Mouse (Mus musculus): ENCODE data around the gene Dph3. TPM values are rescaled to one million over a fixed set of nuclear protein-coding genes. Genes with fewer than 3 reads are reported as not detected.

The Dph3 gene
- polyA plus RNA-seq, 1 experiment from 2014 or later, result 95.7 TPM

GRCm38 (mm10) chr14:32056675-32057074 is 28.9 kb downstream of the Dph3 start:
- no peaks in the 10 kb centered on the region for H3K27me3 ChIP-seq (ENCODE audit: control insufficient read depth, insufficient read depth, low read length)
- DNase-seq (ENCODE audit: low spot score), result peak; percentile 19

GRCm38 (mm10) chr14:32055781-32056180 is 29.7 kb downstream of the Dph3 start:
- Histone ChIP-seq H3K27ac (replicated peaks; ENCODE audit: low read depth, low read length) (no peak overlapping the region), H3K9ac (replicated peaks; ENCODE audit: low read length) (no peak overlapping the region), H3K27me3 (ENCODE audit: control insufficient read depth, insufficient read depth, low read length) (no peaks in the 10 kb centered on the region), H3K4me3 (ENCODE audit: low read depth, low read length) (no peak overlapping the region), H3K4me2 (ENCODE audit: low read depth, low read length) (no peak overlapping the region), H3K4me1 (ENCODE audit: control insufficient read depth, insufficient read depth, low read length) (no peaks in the 10 kb centered on the region), H3K9me3 (replicated peaks; ENCODE audit: control insufficient read depth, low read length) (no peaks in the 10 kb centered on the region), H3K36me3 (replicated peaks; ENCODE audit: control insufficient read depth, insufficient read depth, low read depth, low read length) (no peaks in the 10 kb centered on the region)
- DNase-seq (ENCODE audit: low spot score), result no peak
- WGBS, result 72% methylated on average over 8 of the region's 8 CpGs
- ATAC-seq (replicated peaks; ENCODE audit: insufficient number of reproducible peaks, low FRiP score, low TSS enrichment, low read depth), result no peak

More at GRCm38 (mm10) chr14:32056675-32057074, 28.9 kb downstream of the Dph3 start:
- 93% methylated on average over 2 of the region's 2 CpGs for WGBS
- no peaks in the 10 kb centered on the region for H3K36me3 ChIP-seq (replicated peaks; ENCODE audit: control insufficient read depth, insufficient read depth, low read depth, low read length)
- no peak overlapping the region for H3K27ac ChIP-seq (replicated peaks; ENCODE audit: low read depth, low read length)
- H3K9ac ChIP-seq (replicated peaks; ENCODE audit: low read length), result no peak overlapping the region
- H3K4me3 ChIP-seq (ENCODE audit: low read depth, low read length), result no peak overlapping the region
- no peaks in the 10 kb centered on the region for H3K4me1 ChIP-seq (ENCODE audit: control insufficient read depth, insufficient read depth, low read length)
- no peaks in the 10 kb centered on the region for H3K9me3 ChIP-seq (replicated peaks; ENCODE audit: control insufficient read depth, low read length)
- H3K4me2 ChIP-seq (ENCODE audit: low read depth, low read length), result no peak overlapping the region
- ATAC-seq (replicated peaks; ENCODE audit: insufficient number of reproducible peaks, low FRiP score, low TSS enrichment, low read depth), result no peak

- Histone ChIP-seq H3K9ac (replicated peaks; ENCODE audit: low read length) (no peak overlapping the region), H3K4me3 (ENCODE audit: low read depth, low read length) (no peak overlapping the region), H3K4me2 (ENCODE audit: low read depth, low read length) (no peak overlapping the region), H3K4me1 (ENCODE audit: control insufficient read depth, insufficient read depth, low read length) (no peaks in the 10 kb centered on the region), H3K27ac (replicated peaks; ENCODE audit: low read depth, low read length) (no peak overlapping the region), H3K9me3 (replicated peaks; ENCODE audit: control insufficient read depth, low read length) (no peaks in the 10 kb centered on the region), H3K27me3 (ENCODE audit: control insufficient read depth, insufficient read depth, low read length) (no peaks in the 10 kb centered on the region), H3K36me3 (replicated peaks; ENCODE audit: control insufficient read depth, insufficient read depth, low read depth, low read length) (no peaks in the 10 kb centered on the region)
- ATAC-seq (replicated peaks; ENCODE audit: insufficient number of reproducible peaks, low FRiP score, low TSS enrichment, low read depth) (no peak), DNase-seq (ENCODE audit: low spot score) (no peak)
- WGBS, result 64% methylated on average over 10 of the region's 10 CpGs
Measured at GRCm38 (mm10) chr14:32054788-32055187, 30.7 kb downstream of the Dph3 start.

GRCm38 (mm10) chr14:32053895-32054294 is 31.6 kb downstream of the Dph3 start:
- no peak for DNase-seq (ENCODE audit: low spot score)
- Histone ChIP-seq H3K4me2 (ENCODE audit: low read depth, low read length) (no peak overlapping the region), H3K9ac (replicated peaks; ENCODE audit: low read length) (no peak overlapping the region), H3K9me3 (replicated peaks; ENCODE audit: control insufficient read depth, low read length) (no peaks in the 10 kb centered on the region), H3K27ac (replicated peaks; ENCODE audit: low read depth, low read length) (no peak overlapping the region), H3K4me3 (ENCODE audit: low read depth, low read length) (no peak overlapping the region), H3K27me3 (ENCODE audit: control insufficient read depth, insufficient read depth, low read length) (no peaks in the 10 kb centered on the region), H3K4me1 (ENCODE audit: control insufficient read depth, insufficient read depth, low read length) (no peaks in the 10 kb centered on the region), H3K36me3 (replicated peaks; ENCODE audit: control insufficient read depth, insufficient read depth, low read depth, low read length) (no peaks in the 10 kb centered on the region)
- 78% methylated on average over 5 of the region's 5 CpGs for WGBS
- ATAC-seq (replicated peaks; ENCODE audit: insufficient number of reproducible peaks, low FRiP score, low TSS enrichment, low read depth), result no peak

DNA sequence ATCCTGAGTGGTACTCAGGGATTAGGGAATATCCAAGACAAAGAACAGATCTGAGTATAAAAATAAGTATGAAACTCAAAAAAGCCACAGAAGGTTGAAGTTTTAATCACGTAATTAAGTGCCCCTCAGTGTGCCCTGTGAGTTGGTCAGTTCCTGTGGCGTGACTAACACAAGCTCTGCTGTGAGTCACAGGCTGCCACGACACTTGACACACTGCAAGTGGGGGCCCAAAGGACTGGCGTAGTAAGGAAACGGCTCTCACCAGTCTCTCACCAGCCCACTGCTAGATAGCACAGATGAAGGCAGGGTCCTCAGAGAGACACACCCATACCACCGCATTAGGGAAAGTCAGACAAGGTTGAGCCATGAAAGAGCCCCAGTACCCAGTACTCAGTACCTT is 35.4 kb downstream of the Dph3 start:
- Histone ChIP-seq H3K9ac (replicated peaks; ENCODE audit: low read length) (no peak overlapping the region), H3K4me3 (ENCODE audit: low read depth, low read length) (no peak overlapping the region), H3K36me3 (replicated peaks; ENCODE audit: control insufficient read depth, insufficient read depth, low read depth, low read length) (no peaks in the 10 kb centered on the region), H3K27ac (replicated peaks; ENCODE audit: low read depth, low read length) (no peak overlapping the region), H3K4me1 (ENCODE audit: control insufficient read depth, insufficient read depth, low read length) (no peaks in the 10 kb centered on the region), H3K4me2 (ENCODE audit: low read depth, low read length) (no peak overlapping the region), H3K27me3 (ENCODE audit: control insufficient read depth, insufficient read depth, low read length) (no peaks in the 10 kb centered on the region), H3K9me3 (replicated peaks; ENCODE audit: control insufficient read depth, low read length) (no peaks in the 10 kb centered on the region)
- ATAC-seq (replicated peaks; ENCODE audit: insufficient number of reproducible peaks, low FRiP score, low TSS enrichment, low read depth) (no peak), DNase-seq (ENCODE audit: low spot score) (no peak)
- WGBS, result 85% methylated on average over 6 of the region's 6 CpGs

DNA sequence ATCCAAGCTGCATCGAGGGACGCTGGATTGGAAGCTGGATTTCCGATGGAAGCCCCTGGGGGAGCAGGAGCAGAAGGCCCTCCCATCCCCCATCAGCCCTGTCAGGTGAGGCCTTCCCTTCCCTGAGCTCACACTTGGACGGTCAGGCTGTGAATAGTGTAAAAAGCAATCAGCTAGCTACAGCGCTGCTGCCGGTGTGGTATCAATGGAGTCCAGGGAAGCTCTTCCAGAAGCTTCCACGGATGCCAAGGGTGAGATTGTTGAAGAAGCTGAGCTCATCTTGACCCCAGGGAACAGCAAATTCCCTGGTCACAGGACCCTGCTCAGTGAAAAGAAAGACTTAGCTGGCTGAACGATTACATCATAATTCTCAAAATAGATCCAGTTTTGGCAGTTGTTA is 39.2 kb downstream of the Dph3 start:
- 80% methylated on average over 8 of the region's 8 CpGs for WGBS
- ATAC-seq (replicated peaks; ENCODE audit: insufficient number of reproducible peaks, low FRiP score, low TSS enrichment, low read depth), result no peak
- Histone ChIP-seq H3K27me3 (ENCODE audit: control insufficient read depth, insufficient read depth, low read length) (no peaks in the 10 kb centered on the region), H3K9me3 (replicated peaks; ENCODE audit: control insufficient read depth, low read length) (no peaks in the 10 kb centered on the region), H3K4me2 (ENCODE audit: low read depth, low read length) (no peak overlapping the region), H3K27ac (replicated peaks; ENCODE audit: low read depth, low read length) (no peak overlapping the region), H3K36me3 (replicated peaks; ENCODE audit: control insufficient read depth, insufficient read depth, low read depth, low read length) (no peaks in the 10 kb centered on the region), H3K4me1 (ENCODE audit: control insufficient read depth, insufficient read depth, low read length) (no peaks in the 10 kb centered on the region), H3K4me3 (ENCODE audit: low read depth, low read length) (no peak overlapping the region), H3K9ac (replicated peaks; ENCODE audit: low read length) (no peak overlapping the region)
- DNase-seq (ENCODE audit: low spot score), result no peak

DNA sequence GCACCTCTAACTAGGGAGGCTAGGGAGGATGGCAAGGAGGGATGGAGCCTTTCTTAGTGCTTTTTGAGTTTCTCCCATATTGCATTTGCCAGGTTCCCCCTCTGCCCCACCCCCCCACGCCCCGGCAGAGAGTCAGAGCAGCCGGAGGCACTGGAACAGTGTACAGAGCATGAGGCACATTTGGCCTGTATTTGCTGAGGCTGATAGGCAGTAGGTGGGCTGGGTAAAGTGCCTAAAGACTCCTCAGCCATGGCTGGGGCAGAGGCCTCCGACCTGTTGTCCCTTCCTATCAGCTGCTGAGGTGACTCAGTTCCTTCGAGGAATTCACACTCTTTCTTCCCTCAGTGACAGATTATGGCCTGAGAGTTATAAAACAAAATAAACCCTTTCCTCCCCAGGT is 43.4 kb downstream of the Dph3 start:
- Histone ChIP-seq H3K27me3 (ENCODE audit: control insufficient read depth, insufficient read depth, low read length) (no peaks in the 10 kb centered on the region), H3K27ac (replicated peaks; ENCODE audit: low read depth, low read length) (no peak overlapping the region), H3K9ac (replicated peaks; ENCODE audit: low read length) (no peak overlapping the region), H3K9me3 (replicated peaks; ENCODE audit: control insufficient read depth, low read length) (no peaks in the 10 kb centered on the region), H3K4me2 (ENCODE audit: low read depth, low read length) (no peak overlapping the region), H3K4me1 (ENCODE audit: control insufficient read depth, insufficient read depth, low read length) (no peaks in the 10 kb centered on the region), H3K4me3 (ENCODE audit: low read depth, low read length) (no peak overlapping the region), H3K36me3 (replicated peaks; ENCODE audit: control insufficient read depth, insufficient read depth, low read depth, low read length) (no peaks in the 10 kb centered on the region)
- WGBS, result 65% methylated on average over 5 of the region's 5 CpGs
- DNase-seq (ENCODE audit: low spot score) (no peak), ATAC-seq (replicated peaks; ENCODE audit: insufficient number of reproducible peaks, low FRiP score, low TSS enrichment, low read depth) (no peak)

DNA sequence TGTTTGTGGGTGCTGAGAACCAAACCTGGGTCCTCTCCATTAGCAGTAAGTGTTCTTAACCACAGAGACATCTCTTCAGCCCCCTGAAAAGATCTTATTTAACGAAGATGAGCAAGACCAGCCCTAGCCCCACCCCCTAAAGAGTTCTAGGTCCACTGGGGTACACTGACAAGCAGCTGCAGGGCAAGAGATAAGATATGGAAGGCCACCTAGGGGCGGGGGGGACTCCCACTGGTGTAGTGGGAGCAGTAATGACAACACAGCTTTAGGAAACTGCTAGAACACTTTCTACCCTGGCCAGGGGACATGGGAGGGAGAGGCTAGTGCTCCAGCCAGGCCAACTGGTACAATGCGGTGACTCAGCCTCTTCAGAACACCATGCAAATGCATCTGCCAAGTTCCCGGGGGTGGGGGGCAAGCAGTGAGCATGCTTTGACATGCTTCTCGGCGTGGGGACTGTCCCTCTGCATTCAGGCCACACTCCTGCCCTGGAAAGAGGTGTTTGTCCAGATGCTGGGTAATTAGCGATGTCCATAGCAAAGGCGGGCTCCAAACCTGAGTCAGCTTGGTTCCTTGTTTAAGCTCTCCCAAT is 47.8 kb downstream of the Dph3 start:
- H3K4me1 ChIP-seq (ENCODE audit: control insufficient read depth, insufficient read depth, low read length), result no peaks in the 10 kb centered on the region
- no peak overlapping the region for H3K4me3 ChIP-seq (ENCODE audit: low read depth, low read length)
- no peak overlapping the region for H3K4me2 ChIP-seq (ENCODE audit: low read depth, low read length)
- DNase-seq (ENCODE audit: low spot score) (no peak), ATAC-seq (replicated peaks; ENCODE audit: insufficient number of reproducible peaks, low FRiP score, low TSS enrichment, low read depth) (no peak)
- 86% methylated on average over 8 of the region's 8 CpGs for WGBS
- H3K9me3 ChIP-seq (replicated peaks; ENCODE audit: control insufficient read depth, low read length), result no peaks in the 10 kb centered on the region
- no peak overlapping the region for H3K27ac ChIP-seq (replicated peaks; ENCODE audit: low read depth, low read length)
- no peaks in the 10 kb centered on the region for H3K36me3 ChIP-seq (replicated peaks; ENCODE audit: control insufficient read depth, insufficient read depth, low read depth, low read length)
- H3K9ac ChIP-seq (replicated peaks; ENCODE audit: low read length), result no peak overlapping the region
- H3K27me3 ChIP-seq (ENCODE audit: control insufficient read depth, insufficient read depth, low read length), result no peaks in the 10 kb centered on the region
